Mouse (Mus musculus) layer of hippocampus, postnatal 14 days (tissue): Measurements from ENCODE around the gene Sirt7. TPM values are rescaled to one million over a fixed set of nuclear protein-coding genes. Genes with fewer than 3 reads are reported as not detected.

Source experiments
- DNase-seq, 2 experiments: peaks; one replicate each; pipeline ENCODE4 v3.0.0; 2021 to 2022; ENCODE audit warnings: low spot score in 2 of 2, mixed read lengths in 1 of 2
- long read RNA-seq, 2 experiments: library from polyadenylated mRNA; stranded (forward); transcript quantifications; one replicate each; pipeline ENCODE4 v2.0.0; 2021
- total RNA-seq, 2 experiments: library from RNA; stranded (reverse); gene quantifications; 2 replicates each; pipeline ENCODE4 v1.2.3; 2021

Sirt7 gene
- total RNA-seq, result 10 to 100 TPM; 35.0 to 35.4 TPM
- long read RNA-seq, experiment 1, transcript Sirt7-201 (10 exons, 1,727 nt), result major isoform, 9 of 47 reads
- long read RNA-seq, experiment 1, partial matches to known transcripts, result 6 of 47 reads
- long read RNA-seq, experiment 1, other reads (novel, unspliced or antisense), result 31 of 47 reads
- long read RNA-seq, experiment 2, transcript Sirt7-201 (10 exons, 1,727 nt), result major isoform, 28 of 76 reads
- long read RNA-seq, experiment 2, partial matches to known transcripts, result 12 of 76 reads
- long read RNA-seq, experiment 2, other reads (novel, unspliced or antisense), result 35 of 76 reads

DNA sequence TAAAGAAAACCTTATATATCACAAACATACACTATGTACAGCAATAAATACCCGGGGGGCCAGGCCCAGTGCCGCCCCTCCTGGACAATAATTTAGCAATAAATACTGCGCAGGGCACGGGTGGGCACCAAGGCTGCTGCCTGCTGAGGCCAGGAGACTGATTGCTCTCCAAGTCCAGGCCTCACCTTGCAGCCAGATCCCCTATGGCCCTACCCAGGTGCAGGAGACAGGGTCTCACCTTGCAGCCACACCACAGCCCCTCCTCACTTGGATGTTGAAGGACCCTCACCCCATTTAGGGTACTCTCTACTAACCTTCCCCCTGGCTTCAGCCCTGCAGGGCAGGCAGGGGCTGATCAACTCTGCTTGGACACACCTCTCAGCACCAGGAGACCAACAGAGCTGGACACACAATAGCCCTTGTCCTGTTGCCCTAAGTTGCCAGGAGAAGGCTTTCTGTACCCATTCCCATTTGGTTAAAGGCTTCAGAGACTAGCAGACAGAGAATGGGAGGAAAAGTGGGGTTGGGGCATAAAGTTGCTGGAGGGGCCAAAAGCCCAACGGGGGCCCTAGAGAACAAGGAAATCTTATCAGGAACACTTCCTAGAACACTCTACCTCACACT, at the start of gene Sirt7:
Sirt7 (minus strand) TSS at position 89 of the 624 bp plus-strand sequence.
- no peak for DNase-seq

DNA sequence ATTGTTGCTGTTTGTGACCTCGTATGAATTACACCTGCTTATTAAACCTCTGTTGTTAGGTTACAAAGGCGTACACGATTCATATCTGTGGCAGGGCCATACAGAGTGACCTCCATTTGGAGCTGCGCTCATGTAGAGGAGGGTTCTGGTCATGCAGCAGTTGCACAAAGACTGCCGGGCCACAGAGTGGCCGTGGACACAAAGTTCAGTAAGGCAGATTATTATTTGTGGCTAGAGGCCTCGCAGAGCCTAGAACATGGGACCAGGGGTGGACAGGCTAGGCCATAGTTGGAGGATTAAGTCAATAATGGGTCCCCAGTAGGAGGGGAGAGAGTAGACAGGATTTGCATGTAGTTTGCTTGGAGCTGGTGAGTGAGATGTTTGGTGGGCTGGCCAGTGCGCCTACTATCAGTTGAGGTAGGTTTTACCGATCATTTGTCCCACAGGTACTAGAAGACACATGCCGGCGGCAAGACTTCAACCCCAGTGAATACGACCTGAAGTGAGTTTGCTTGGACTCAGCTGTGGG, 48.6 kb upstream of the Sirt7 start:
- no peak for DNase-seq

GRCm38 (mm10) chr11:120672687-120673593, 47.9 kb upstream of the Sirt7 start, which contains the start of gene Aspscr1:
TSS of gene Aspscr1 (plus strand) at chr11:120672973.
- DNase-seq, result peak; percentile 92 to 93

DNA sequence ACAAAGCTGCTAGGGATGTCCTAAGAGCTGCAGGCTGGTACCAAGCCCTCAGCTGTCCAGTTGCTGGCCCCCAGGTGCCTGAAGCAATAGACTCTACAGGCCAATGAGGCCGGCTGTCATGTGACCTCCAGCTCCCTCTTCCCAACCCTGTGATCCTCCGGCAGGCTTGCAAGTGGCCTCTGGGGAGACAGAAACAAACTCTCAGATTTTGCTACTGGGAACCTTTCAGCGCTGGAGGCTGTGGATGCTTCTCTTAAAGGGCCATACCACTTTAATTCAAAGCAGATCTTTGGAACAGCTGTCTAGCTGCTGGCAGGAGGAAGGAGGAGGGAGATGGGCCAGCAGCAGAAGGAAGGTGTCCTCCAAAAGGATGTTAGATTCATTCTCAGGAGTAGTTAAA, 41.6 kb upstream of the Sirt7 start:
- no peak for DNase-seq

DNA sequence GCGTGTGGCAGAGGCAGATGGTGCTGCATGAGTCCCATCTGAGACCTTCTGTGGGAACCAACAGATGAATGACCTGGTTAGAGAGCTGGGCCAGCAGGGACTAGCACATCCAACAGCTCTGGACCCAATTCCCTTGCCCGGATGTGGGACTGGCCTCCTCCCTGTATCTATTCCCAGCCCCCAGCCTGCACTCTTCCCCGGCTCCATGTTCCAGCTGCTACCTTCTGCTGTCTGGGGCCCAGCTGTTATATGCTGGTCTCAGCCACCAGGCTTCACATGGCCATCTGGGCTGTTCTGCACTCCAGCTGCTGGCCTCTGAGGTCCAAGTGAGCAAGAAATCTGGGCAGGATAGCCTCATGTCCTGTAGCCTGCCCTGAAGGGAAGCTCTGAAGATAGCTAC, 40.4 kb upstream of the Sirt7 start:
- no peak for DNase-seq

DNA sequence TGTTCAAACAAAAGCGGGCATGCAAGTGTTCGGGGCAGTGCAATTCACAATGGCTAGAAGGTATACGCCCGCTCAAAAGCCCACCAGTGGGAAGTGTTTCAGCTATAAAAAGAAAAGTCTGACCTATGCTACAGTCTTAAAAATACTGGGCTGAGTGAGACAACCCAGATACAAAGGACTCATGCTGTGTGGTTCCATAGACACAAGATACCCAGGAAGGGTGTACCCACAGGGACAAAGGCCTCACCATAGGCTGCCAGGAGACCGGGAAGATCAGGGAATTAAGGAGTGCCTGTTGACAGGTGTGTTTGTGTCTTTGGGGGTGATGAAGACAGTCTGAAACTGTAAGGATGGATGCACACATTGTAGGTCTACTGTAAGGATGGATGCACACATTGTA, 38.7 kb upstream of the Sirt7 start:
- no peak for DNase-seq

DNA sequence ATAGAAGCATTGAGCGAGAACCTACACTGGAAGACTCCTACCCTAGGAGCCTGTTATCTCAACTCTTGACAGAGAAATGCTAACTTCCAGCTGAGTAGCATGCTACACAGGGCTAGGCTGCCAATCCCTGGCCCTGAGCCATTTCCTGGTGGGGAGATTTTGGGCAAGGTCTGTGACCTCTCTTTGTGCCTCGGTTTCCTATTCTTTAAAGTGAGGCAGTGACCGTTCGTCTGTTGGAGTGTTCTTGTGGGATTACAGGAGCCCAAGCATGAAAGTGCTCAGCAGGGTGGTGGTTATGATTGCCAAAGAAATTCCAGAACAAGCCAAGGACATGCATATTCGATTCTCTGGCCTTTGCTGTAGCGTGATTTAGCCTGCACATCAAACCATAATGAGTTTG, 37.7 kb upstream of the Sirt7 start:
- no peak for DNase-seq

DNA sequence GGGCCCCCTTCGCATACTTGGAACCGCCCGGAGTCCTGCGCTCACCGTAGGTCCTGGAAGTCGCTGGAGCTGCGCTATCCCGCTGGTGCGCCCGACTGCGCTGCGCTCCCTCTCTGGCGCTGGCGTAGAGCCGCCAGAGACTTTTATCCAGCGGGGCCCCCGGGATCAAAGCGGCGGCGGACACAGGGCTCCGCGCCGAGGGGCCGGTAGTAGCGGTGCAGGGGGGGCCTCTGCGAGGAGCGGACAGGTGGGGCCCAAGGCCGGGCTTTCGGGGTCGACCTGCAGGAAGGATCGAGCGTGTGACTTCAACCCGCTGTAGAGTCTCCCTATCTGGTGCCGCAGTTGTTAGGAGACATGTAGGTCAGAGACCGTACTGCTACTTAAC, 36.0 kb upstream of the Sirt7 start, which contains the start of gene Notum:
Notum (minus strand) TSS at position 100 of the 385 bp plus-strand sequence.
- DNase-seq, result no peak

- no peak for DNase-seq
Observed at GRCm38 (mm10) chr11:120660301-120661075, 35.4 kb upstream of the Sirt7 start.

- no peak for DNase-seq
Observed at GRCm38 (mm10) chr11:120659509-120660300, 34.7 kb upstream of the Sirt7 start.

GRCm38 (mm10) chr11:120658876-120659410, 33.9 kb upstream of the Sirt7 start:
- peak; percentile 78 to 82 for DNase-seq

DNA sequence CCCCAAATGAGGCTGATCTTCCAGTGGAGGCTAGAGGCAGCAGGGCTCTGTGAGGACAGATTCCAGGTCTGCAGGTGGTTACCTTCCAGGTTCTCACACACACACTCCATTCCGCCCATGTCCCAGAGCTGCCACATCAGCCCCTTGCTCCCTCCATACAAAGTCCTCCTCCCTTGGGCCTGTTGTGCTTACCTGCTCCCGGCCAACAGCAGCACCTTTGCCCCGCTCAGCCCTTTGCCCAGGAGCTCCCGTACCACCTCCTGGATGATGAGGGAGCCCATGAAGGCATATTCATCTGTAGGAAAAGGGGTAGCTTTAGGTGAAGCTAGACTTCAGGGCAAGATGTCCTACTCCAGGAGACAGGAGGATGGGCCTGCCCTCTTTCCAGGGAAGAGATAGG, 32.3 kb upstream of the Sirt7 start:
- DNase-seq, result no peak

- DNase-seq, result no peak
Observed at GRCm38 (mm10) chr11:120654741-120655140, 29.7 kb upstream of the Sirt7 start.

- DNase-seq, result no peak
Observed at GRCm38 (mm10) chr11:120651872-120652271, 26.8 kb upstream of the Sirt7 start.

DNA sequence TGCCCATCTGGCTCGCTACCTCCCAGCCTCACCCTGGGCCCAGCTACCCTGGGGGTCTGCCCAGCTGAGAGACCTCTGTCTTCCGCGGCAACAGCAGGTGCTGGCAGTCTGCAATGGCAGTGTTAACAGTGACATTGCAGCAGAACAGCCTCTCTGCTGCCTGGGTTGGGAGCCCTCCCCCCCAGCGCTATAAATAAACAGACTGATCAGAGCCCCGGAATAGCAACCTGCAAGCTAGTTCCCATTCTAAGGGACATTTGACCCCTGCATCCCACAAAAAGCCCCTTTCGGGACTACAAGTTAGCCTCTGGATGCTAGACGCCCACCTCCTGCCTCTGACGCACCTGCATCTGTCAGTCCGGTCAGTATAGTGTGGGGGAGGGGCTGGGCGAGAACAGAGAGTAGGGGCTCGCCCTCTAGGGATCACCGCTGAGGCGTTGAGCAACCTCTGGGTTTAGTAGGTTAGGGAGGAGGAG, 23.0 kb upstream of the Sirt7 start, which contains the start of gene Myadml2:
Myadml2 (minus strand) TSS at position 158 of the 476 bp plus-strand sequence.
- DNase-seq, result no peak

- no peak for DNase-seq
Observed at GRCm38 (mm10) chr11:120647047-120647830, 22.2 kb upstream of the Sirt7 start.

- DNase-seq, result peak; percentile 90 to 95
Observed at GRCm38 (mm10) chr11:120643601-120643987, 18.6 kb upstream of the Sirt7 start, which contains the start of gene Pycr1. TSS of gene Pycr1 (minus strand) at chr11:120643769.

DNA sequence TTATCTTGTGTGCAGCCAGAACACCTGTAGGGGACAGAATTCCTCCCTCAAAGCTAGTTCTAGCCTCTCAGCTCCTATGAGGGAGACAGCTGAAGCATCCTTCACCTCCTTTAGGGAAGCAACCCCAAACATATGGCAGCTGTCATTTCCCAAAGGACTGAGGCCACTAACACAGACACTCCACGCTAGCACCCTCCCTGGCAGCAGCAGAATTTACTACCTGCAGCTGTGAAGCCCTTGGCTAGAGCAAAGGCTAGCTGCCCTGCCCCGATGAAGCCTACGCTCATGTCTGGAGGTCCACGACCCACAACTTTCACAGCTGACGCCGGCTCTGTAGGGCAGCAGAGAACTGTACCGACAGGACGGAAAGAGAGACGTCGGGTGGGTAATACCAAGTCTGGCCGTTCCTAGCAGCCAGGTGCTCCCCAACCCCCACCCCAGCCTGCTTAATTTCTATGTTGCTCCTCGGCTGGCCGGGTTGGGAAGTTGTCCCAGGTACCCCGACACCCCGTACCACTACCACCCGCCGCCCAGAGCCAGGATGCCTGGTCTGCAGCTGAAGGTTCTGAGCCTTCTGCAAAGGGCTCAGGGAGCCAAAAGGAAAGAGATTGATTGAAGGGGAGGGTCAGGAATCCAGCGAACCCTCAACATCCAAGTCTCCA, 18.0 kb upstream of the Sirt7 start:
- DNase-seq, result no peak
